Mouse (Mus musculus) lung, postnatal 4 days (tissue): ENCODE results near the gene Trmt2b.
"Not testable (repeated sequence)": the region's sequence is repeated elsewhere in the genome, so short reads cannot be mapped to it uniquely, and the experiment has no call there.

Experiments
- DNase-seq, 2 experiments: peaks; one replicate each; pipeline ENCODE4 v3.0.0; 2021

Gene Trmt2b

GRCm38 (mm10) chrX:134218161-134218560, 58.6 kb downstream of the Trmt2b start:
- no peak for DNase-seq

DNA sequence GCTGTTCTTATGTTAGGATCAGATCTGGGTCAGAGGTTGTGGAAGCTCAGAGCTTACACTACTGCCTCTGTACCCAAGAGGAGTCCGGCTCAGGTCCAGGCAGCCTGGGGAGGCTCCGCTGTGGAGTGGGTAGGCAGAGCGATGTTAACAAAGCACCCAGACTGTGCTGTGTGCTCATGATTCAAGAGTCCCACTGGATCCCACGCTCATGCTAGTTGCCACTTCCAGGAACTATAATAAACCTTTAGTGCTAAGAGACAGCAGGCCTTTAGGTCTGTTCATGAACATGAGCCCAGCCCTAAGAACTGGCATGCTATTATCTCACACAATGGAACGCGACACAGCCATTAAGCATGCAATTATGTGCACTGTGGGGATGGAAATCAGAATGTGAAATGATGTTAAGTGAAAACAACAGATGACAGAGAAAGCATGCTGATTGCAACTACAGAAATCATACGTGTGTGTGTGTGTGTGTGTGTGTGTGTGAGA, 65.6 kb downstream of the Trmt2b start:
- DNase-seq, result no peak

DNA sequence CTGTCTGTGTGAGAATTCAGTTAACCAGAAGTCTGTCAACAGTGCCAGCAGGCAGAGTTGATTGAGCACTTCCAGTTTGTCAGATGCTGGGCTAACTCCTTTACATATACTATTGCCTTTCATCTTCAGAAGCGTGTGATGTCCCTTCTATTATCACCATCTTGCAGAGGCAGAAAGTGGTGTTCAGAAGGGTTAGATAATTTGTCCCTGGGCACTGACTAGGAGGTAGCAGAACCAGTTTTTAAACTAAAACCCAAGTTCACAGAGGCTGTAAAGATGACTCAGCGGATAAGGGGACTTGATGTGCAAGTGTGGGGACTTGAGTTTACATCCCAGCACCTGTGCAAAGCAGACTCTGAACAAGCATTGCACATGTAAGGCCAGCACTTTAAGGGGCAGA, 68.3 kb downstream of the Trmt2b start:
- DNase-seq, result no peak

GRCm38 (mm10) chrX:134187201-134187600, 89.6 kb downstream of the Trmt2b start, which contains the start of gene Arl13a:
TSS of gene Arl13a (plus strand) at chrX:134187501.
- not testable (repeated sequence) for DNase-seq

- no peak for DNase-seq
Measured at GRCm38 (mm10) chrX:134174699-134175098, 102.1 kb downstream of the Trmt2b start.
